Mouse (Mus musculus) embryonic fibroblast, embryonic 13.5 days (primary cell): ENCODE data around the gene Akt1.

Experiments used
- CTCF ChIP-seq: IDR thresholded peaks from 2 replicates; pipeline ENCODE4 v1.5.1; 2011; ENCODE audit warnings: mild to moderate bottlenecking, control low read depth, low read length, moderate library complexity, borderline replicate concordance; ENCODE audit not compliant: insufficient read depth
- POLR2A ChIP-seq: IDR thresholded peaks from 2 replicates; pipeline ENCODE4 v1.6.1; 2011; ENCODE audit warnings: low read depth, mild to moderate bottlenecking, control low read depth, low read length, moderate library complexity

GRCm38 (mm10) chr12:112604022-112604421 is 70.7 kb downstream of the Akt1 start:
- TF ChIP-seq POLR2A (no peak), CTCF (no peak)
